Mouse (Mus musculus): Measurements from ENCODE around the gene Vmn2r77. TPM values are rescaled to one million over a fixed set of nuclear protein-coding genes. Genes with fewer than 3 reads are reported as not detected.
"Not testable (repeated sequence)": the region's sequence is repeated elsewhere in the genome, so short reads cannot be mapped to it uniquely, and the experiment has no call there.

The Vmn2r77 gene
- not detected in 2 replicates for polyA plus RNA-seq (2015; fragmentation: Nextera tagmentation; extraction: Ambion mirVana)

DNA sequence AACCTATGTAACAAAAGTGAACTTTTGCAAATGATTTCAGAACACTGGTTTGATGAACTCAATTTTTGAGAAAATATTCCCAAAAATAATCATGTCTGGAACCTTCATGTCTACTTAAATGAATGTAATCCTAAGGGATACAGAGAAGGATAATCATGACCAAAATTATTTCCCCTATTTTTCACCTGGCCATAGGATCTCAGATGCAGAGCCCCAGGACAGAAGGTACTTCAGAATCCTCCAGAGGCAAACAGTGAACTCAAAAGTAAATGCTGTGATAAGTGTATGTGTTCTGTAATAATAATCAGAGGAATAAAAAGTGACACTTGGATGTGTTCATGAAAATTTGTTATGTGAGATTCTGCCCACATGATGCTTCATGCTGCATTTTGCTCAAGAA, at the start of gene Vmn2r77:
Gene Vmn2r77, plus strand, starts transcription at position 301 of the 400 bp plus-strand sequence.
- H3K9me3 ChIP-seq = no peaks in the 10 kb centered on the region
- H3K27ac ChIP-seq = no peak within 1 kb of the TSS
- H3K4me1 ChIP-seq = no peaks in the 10 kb centered on the region
- no peaks in the 10 kb centered on the region for H3K36me3 ChIP-seq (replicated peaks)
- no peak within 1 kb of the TSS for H3K4me2 ChIP-seq
- no peaks in the 10 kb centered on the region for H3K27me3 ChIP-seq (replicated peaks)
- no peak within 1 kb of the TSS for H3K4me3 ChIP-seq
- ATAC-seq (replicated peaks) = no peak
- H3K9ac ChIP-seq = no peak within 1 kb of the TSS

GRCm38 (mm10) chr7:86760751-86761150, 34.1 kb upstream of the Vmn2r77 start:
- ATAC-seq (replicated peaks) = no peak
- no peak overlapping the region for H3K27ac ChIP-seq
- H3K4me2 ChIP-seq = no peak overlapping the region
- H3K27me3 ChIP-seq (replicated peaks) = no peaks in the 10 kb centered on the region
- no peaks in the 10 kb centered on the region for H3K4me1 ChIP-seq
- no peak overlapping the region for H3K9ac ChIP-seq
- WGBS = 93% methylated on average over 1 of the region's 1 CpGs
- no peak overlapping the region for H3K4me3 ChIP-seq
- no peaks in the 10 kb centered on the region for H3K36me3 ChIP-seq (replicated peaks)
- no peaks in the 10 kb centered on the region for H3K9me3 ChIP-seq

DNA sequence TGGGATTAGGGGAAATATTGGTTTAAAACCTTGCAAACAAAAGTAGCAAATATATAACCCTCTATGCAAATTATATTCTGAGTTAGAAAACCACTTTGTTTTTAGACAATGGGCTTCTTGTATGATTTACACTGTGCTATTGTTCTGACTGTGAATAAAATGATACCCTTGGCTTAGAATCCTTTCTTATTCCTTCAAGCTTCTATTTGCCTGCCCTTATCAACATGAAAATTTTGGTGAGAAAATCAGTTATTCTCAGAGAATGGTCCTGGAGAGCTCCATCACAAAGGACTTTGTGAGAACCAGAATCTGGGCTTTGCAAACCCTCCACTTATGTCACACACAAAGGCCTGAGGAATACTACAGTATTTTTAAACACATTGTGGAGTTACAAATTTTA, 30.2 kb upstream of the Vmn2r77 start:
- H3K36me3 ChIP-seq (replicated peaks) = no peaks in the 10 kb centered on the region
- H3K27ac ChIP-seq = no peak overlapping the region
- H3K27me3 ChIP-seq (replicated peaks) = no peaks in the 10 kb centered on the region
- H3K4me2 ChIP-seq = no peak overlapping the region
- no peak overlapping the region for H3K4me3 ChIP-seq
- H3K9me3 ChIP-seq = no peaks in the 10 kb centered on the region
- H3K4me1 ChIP-seq = no peaks in the 10 kb centered on the region
- no peak overlapping the region for H3K9ac ChIP-seq
- no peak for ATAC-seq (replicated peaks)

DNA sequence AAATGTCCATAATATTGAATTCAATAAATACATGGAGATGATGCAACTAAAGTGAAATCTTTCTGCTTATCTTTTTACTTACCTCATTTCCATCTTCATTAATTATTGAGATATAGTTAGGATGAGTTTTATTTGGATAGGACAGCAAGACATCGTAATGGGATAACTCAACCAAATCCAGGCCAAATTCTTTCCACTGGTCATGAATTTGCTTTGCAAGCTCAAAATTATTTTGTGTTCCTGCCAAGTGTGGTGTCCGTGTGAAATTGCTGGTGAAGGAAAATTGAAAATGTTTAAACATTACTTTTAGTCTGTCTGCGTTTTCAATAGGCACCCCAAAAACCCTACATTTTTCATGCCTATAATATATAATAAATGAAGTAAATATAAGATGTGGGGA, 23.2 kb upstream of the Vmn2r77 start:
- H3K4me2 ChIP-seq = no peak overlapping the region
- no peak for ATAC-seq (replicated peaks)
- H3K9me3 ChIP-seq = no peaks in the 10 kb centered on the region
- no peak overlapping the region for H3K9ac ChIP-seq
- H3K4me1 ChIP-seq = peaks cover 6% of the 10 kb centered on the region; the same call in 1 of the 2 replicates
- H3K36me3 ChIP-seq (replicated peaks) = no peaks in the 10 kb centered on the region
- no peak overlapping the region for H3K27ac ChIP-seq
- 88% methylated on average over 3 of the region's 3 CpGs for WGBS
- no peaks in the 10 kb centered on the region for H3K27me3 ChIP-seq (replicated peaks)
- H3K4me3 ChIP-seq = no peak overlapping the region

DNA sequence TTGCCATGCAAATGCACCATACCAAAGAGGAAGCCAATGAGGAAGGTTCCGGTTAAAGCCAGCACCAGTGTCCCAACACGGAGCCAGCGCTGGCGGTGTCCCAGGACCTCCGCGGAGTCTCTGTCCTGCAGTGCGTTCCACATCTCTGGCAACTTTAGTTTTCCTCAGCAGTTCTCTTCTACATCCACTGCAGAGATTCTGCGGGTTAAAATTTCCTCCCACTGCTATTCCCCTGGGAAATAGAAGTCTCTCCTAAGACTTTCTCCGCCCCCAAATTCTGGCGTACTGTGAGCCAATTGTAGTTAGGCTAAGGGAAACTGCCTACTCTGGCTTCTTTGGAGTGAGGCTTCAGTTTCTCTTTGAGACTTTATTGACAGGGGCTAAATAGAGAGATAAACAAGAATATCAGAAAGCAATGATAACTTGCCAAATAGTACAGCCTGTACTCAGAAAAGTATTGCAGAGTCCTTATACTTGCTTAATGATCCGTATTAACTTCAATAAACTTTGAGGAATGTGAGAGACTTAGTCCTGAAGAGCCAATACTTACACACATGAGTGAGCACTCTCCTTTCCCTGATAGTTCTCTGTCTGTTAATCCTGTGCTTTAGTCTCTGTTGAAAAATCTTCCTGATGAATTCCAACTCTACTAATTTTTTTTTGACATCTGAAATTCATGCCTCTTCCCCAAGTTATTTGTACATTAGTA, 19.1 kb upstream of the Vmn2r77 start, which contains the start of gene Folh1:
Gene Folh1, minus strand, starts transcription at position 327 of the 709 bp plus-strand sequence.
- peaks cover 6% of the 10 kb centered on the region; the same call in 1 of the 2 replicates for H3K4me1 ChIP-seq
- H3K4me2 ChIP-seq = peak within 1 kb of the TSS; percentile 47
- H3K27ac ChIP-seq = no peak within 1 kb of the TSS
- 4% methylated on average over 11 of the region's 11 CpGs for WGBS
- no peaks in the 10 kb centered on the region for H3K36me3 ChIP-seq (replicated peaks)
- no peaks in the 10 kb centered on the region for H3K9me3 ChIP-seq
- peak within 1 kb of the TSS; percentile 17 for H3K4me3 ChIP-seq
- no peaks in the 10 kb centered on the region for H3K27me3 ChIP-seq (replicated peaks)
- H3K9ac ChIP-seq = no peak within 1 kb of the TSS
- peak; percentile 63; the same call in 1 of the 2 replicates for ATAC-seq (replicated peaks)

DNA sequence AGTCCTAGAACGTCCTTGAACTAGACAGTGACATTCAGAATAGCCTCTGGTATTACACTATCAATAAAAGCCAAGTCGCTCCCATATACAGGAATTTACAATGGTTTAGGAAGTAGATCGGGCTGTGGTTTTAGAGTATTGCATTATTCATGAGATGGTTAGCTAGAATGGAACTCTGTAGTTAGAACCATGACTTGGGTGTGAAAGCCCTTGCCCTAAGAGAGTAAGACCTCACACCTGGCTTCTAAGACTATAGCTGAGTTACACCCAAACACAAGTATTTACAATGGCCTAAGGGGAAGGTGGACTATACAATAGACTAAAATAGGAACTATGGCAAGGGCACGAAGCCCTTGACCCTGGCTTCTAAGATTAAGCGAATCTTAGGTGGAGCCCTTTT, 20.4 kb downstream of the Vmn2r77 start:
- H3K9me3 ChIP-seq; H3K4me2 ChIP-seq; ATAC-seq (replicated peaks); H3K36me3 ChIP-seq (replicated peaks); H3K4me1 ChIP-seq; H3K9ac ChIP-seq; H3K4me3 ChIP-seq; H3K27me3 ChIP-seq (replicated peaks); H3K27ac ChIP-seq: not testable (repeated sequence)
- WGBS = 87% methylated on average over 5 of the region's 5 CpGs

GRCm38 (mm10) chr7:86815716-86816115, 20.9 kb downstream of the Vmn2r77 start:
- ATAC-seq (replicated peaks); H3K4me1 ChIP-seq; H3K4me2 ChIP-seq; H3K27ac ChIP-seq; H3K9ac ChIP-seq; H3K36me3 ChIP-seq (replicated peaks); H3K27me3 ChIP-seq (replicated peaks); H3K4me3 ChIP-seq; H3K9me3 ChIP-seq: not testable (repeated sequence)
- WGBS = 85% methylated on average over 6 of the region's 6 CpGs

GRCm38 (mm10) chr7:86816466-86816865, 21.6 kb downstream of the Vmn2r77 start:
- Histone ChIP-seq H3K9ac (no peak overlapping the region), H3K36me3 (replicated peaks) (no peaks in the 10 kb centered on the region), H3K9me3 (no peaks in the 10 kb centered on the region), H3K4me3 (no peak overlapping the region), H3K27me3 (replicated peaks) (no peaks in the 10 kb centered on the region), H3K4me2 (no peak overlapping the region), H3K4me1 (no peaks in the 10 kb centered on the region), H3K27ac (no peak overlapping the region)
- 86% methylated on average over 1 of the region's 1 CpGs for WGBS
- no peak for ATAC-seq (replicated peaks)

Other genes starting within 250 kb of the Vmn2r77 start
- not detected in 2 replicates for gene Olfr295, start 211.2 kb upstream of the Vmn2r77 start, polyA plus RNA-seq (2015; fragmentation: Nextera tagmentation; extraction: Ambion mirVana)
- not detected in 2 replicates for gene Olfr294, start 178.4 kb upstream of the Vmn2r77 start, polyA plus RNA-seq (2015; fragmentation: Nextera tagmentation; extraction: Ambion mirVana)
- not detected in 2 replicates for gene Olfr293, start 146.0 kb upstream of the Vmn2r77 start, polyA plus RNA-seq (2015; fragmentation: Nextera tagmentation; extraction: Ambion mirVana)
- not detected in 2 replicates for gene Olfr292, start 106.7 kb upstream of the Vmn2r77 start, polyA plus RNA-seq (2015; fragmentation: Nextera tagmentation; extraction: Ambion mirVana)
- 0.34 and 0.38 TPM in 2 replicates for gene Folh1, start 19.1 kb upstream of the Vmn2r77 start, polyA plus RNA-seq (2015; fragmentation: Nextera tagmentation; extraction: Ambion mirVana)
- not detected in 2 replicates for gene Vmn2r78, start 120.1 kb downstream of the Vmn2r77 start, polyA plus RNA-seq (2015; fragmentation: Nextera tagmentation; extraction: Ambion mirVana)
- gene Vmn2r79, start 201.1 kb downstream of the Vmn2r77 start, polyA plus RNA-seq (2015; fragmentation: Nextera tagmentation; extraction: Ambion mirVana) = not detected in 2 replicates

Measured in midbrain, embryonic 15.5 days (tissue).